Mouse (Mus musculus): ENCODE measurements around the gene Hoxb4. TPM values are rescaled to one million over a fixed set of nuclear protein-coding genes. Genes with fewer than 3 reads are reported as not detected.
A peak's percentile ranks its signal among the peaks of the same experiment; 100 is the strongest.

The Hoxb4 gene
- polyA plus RNA-seq, 1 experiment: 2.6 TPM

DNA sequence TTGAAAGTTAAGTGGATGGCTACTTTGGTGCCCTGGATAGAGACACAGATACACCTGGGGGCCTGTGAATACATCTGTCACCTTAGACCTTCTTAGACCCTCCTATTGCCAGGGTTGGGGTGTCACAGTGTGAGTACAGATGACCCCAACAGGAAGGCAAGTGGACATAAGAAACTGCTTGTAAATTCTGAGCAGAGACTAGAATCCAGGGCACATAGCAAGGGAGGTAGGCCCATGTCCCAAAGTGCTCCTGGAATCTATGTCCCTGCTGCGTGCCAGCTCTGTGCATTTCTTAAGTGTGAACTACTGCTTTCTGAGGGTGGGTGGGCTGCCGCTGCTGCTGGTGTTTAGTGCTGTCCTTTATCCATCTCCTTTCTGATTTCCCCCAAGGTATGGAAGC is 32.7 kb downstream of the Hoxb4 start:
- Histone ChIP-seq H3K4me3 (ENCODE audit: extremely low read depth, insufficient read depth, insufficient read length) (no peak overlapping the region), H3K27me3 (ENCODE audit: control insufficient read depth, insufficient read depth, low read length) (peaks cover 27% of the 10 kb centered on the region), H3K36me3 (ENCODE audit: control insufficient read depth, insufficient read depth, low read length) (no peaks in the 10 kb centered on the region), H3K27ac (ENCODE audit: insufficient read depth, low read length) (no peak overlapping the region), H3K4me1 (ENCODE audit: control insufficient read depth, insufficient read depth, insufficient read length) (peaks cover 5% of the 10 kb centered on the region)
- TF ChIP-seq POLR2A (IDR thresholded peaks at IDR 0.05; ENCODE audit: low read depth, low read length): no peak
- no peak for TF ChIP-seq CTCF (IDR thresholded peaks at IDR 0.05; ENCODE audit: extremely low read depth, insufficient read depth, insufficient read length, insufficient replicate concordance)
- no peak for DNase-seq (ENCODE audit: low read depth in 1 of 2, low spot score in 2 of 2)
- WGBS: 89% methylated on average over 2 of the region's 2 CpGs

DNA sequence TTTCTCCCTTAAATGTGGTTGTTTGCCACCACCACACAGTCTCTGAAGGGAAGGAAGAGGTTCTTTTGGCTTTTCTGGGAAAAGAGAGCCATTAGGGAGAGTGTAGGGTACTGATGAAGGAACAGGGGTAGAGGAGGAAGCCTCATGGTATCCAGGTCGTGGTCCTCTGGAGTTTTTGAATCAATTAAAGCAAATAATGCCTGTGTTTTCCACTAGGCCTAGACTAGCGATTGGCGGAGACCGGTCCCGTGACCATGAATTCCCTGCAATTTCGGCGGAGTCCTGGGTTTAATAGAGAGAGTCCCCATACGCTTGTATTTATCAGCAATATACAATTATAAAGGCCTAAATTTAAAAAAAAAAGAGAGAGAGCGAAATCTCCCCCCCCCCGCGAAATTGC is 33.2 kb downstream of the Hoxb4 start:
- Histone ChIP-seq H3K4me3 (ENCODE audit: extremely low read depth, insufficient read depth, insufficient read length) (no peak overlapping the region), H3K36me3 (ENCODE audit: control insufficient read depth, insufficient read depth, low read length) (no peaks in the 10 kb centered on the region), H3K4me1 (ENCODE audit: control insufficient read depth, insufficient read depth, insufficient read length) (peaks cover 5% of the 10 kb centered on the region), H3K27ac (ENCODE audit: insufficient read depth, low read length) (no peak overlapping the region), H3K27me3 (ENCODE audit: control insufficient read depth, insufficient read depth, low read length) (peaks cover 24% of the 10 kb centered on the region)
- WGBS: 53% methylated on average over 11 of the region's 11 CpGs
- DNase-seq (ENCODE audit: low read depth in 1 of 2, low spot score in 2 of 2): no peak
- no peak for TF ChIP-seq CTCF (IDR thresholded peaks at IDR 0.05; ENCODE audit: extremely low read depth, insufficient read depth, insufficient read length, insufficient replicate concordance)
- no peak for TF ChIP-seq POLR2A (IDR thresholded peaks at IDR 0.05; ENCODE audit: low read depth, low read length)

DNA sequence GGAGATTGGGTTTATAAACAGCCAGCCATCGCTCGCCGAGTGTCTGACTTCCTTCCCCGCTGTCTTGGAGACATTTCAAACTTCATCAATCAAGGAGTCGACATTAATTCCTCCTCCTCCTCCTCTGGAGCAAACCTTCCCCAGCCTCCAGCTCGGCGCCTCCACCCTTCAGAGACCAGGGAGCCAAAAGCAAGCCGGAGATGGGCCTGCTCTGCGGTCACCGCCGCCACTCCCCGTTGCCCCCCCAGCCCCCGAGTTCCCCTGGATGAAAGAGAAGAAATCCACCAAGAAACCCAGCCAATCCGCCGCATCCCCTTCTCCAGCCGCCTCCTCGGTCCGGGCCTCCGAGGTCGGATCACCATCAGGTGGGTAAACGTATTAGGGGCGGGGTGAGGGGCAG is 33.8 kb downstream of the Hoxb4 start:
- Histone ChIP-seq H3K4me1 (ENCODE audit: control insufficient read depth, insufficient read depth, insufficient read length) (peaks cover 5% of the 10 kb centered on the region), H3K27me3 (ENCODE audit: control insufficient read depth, insufficient read depth, low read length) (peaks cover 24% of the 10 kb centered on the region), H3K27ac (ENCODE audit: insufficient read depth, low read length) (peak overlapping the region; percentile 15; the same call in 1 of the 2 replicates), H3K36me3 (ENCODE audit: control insufficient read depth, insufficient read depth, low read length) (no peaks in the 10 kb centered on the region), H3K4me3 (ENCODE audit: extremely low read depth, insufficient read depth, insufficient read length) (peak overlapping the region; percentile 23)
- TF ChIP-seq CTCF (IDR thresholded peaks at IDR 0.05; ENCODE audit: extremely low read depth, insufficient read depth, insufficient read length, insufficient replicate concordance) (no peak), POLR2A (IDR thresholded peaks at IDR 0.05; ENCODE audit: low read depth, low read length) (no peak)
- DNase-seq (ENCODE audit: low read depth in 1 of 2, low spot score in 2 of 2): no peak
- WGBS: 6% methylated on average over 22 of the region's 22 CpGs

DNA sequence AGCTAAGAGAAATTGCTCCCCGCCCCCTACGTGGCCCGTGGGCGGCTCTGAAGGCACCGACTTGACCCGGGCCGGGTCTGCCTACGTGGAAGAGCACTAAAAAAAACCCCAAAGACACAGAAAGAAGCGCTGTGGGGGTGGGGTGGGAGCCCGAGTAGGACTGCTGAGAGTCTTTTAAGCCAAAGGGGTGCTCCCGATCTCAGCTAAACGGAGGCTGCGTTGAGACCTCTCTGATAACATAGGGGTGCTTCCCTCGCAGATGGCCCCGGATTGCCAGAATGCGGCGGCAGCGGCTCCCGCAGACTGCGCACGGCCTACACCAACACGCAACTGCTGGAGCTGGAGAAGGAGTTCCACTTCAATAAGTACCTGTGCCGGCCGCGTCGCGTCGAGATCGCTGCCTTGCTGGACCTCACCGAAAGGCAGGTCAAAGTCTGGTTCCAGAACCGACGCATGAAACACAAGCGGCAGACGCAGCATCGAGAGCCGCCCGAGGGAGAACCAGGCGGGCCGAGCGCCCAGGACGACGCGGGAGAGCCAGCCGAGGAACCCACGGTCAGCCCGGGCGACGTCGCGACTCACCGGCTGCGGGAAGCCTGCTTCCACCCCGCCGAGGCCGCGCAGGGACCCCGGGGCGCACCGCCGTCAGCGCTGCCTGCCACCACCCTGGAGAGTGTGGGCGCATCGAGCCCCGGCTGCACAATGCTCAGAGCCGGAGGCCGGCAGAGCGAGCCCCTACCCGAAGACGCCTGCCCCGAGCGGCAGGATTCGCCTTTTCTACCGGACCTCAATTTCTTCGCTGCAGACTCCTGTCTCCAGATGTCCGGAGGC is 34.8 kb downstream of the Hoxb4 start:
- TF ChIP-seq POLR2A (IDR thresholded peaks at IDR 0.05; ENCODE audit: low read depth, low read length): no peak
- TF ChIP-seq CTCF (IDR thresholded peaks at IDR 0.05; ENCODE audit: extremely low read depth, insufficient read depth, insufficient read length, insufficient replicate concordance): no peak
- 1% methylated on average over 74 of the region's 75 CpGs for WGBS
- peak overlapping the region; percentile 57 for H3K27ac ChIP-seq (ENCODE audit: insufficient read depth, low read length)
- H3K27me3 ChIP-seq (ENCODE audit: control insufficient read depth, insufficient read depth, low read length): peaks cover 24% of the 10 kb centered on the region
- peak overlapping the region; percentile 36 for H3K4me3 ChIP-seq (ENCODE audit: extremely low read depth, insufficient read depth, insufficient read length)
- no peak for DNase-seq (ENCODE audit: low read depth in 1 of 2, low spot score in 2 of 2)
- no peaks in the 10 kb centered on the region for H3K36me3 ChIP-seq (ENCODE audit: control insufficient read depth, insufficient read depth, low read length)
- peaks cover 5% of the 10 kb centered on the region for H3K4me1 ChIP-seq (ENCODE audit: control insufficient read depth, insufficient read depth, insufficient read length)

DNA sequence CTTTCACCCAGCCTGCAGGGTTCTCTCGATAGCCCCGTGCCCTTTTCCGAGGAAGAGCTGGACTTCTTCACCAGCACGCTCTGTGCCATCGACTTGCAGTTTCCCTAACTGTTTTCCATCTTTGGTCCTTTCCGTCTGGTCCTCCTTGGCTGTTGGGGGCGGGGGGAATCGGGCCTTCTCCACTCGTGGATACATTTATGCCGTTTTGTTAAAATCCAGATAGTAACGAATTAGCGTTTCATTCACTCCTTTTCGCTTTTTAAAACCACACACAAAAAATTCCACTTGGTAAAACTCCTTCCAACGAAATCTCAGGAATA is 35.4 kb downstream of the Hoxb4 start:
- Histone ChIP-seq H3K4me3 (ENCODE audit: extremely low read depth, insufficient read depth, insufficient read length) (peak overlapping the region; percentile 36), H3K4me1 (ENCODE audit: control insufficient read depth, insufficient read depth, insufficient read length) (peaks cover 5% of the 10 kb centered on the region), H3K27ac (ENCODE audit: insufficient read depth, low read length) (peak overlapping the region; percentile 57; the same call in 1 of the 2 replicates), H3K27me3 (ENCODE audit: control insufficient read depth, insufficient read depth, low read length) (peaks cover 24% of the 10 kb centered on the region), H3K36me3 (ENCODE audit: control insufficient read depth, insufficient read depth, low read length) (no peaks in the 10 kb centered on the region)
- TF ChIP-seq CTCF (IDR thresholded peaks at IDR 0.05; ENCODE audit: extremely low read depth, insufficient read depth, insufficient read length, insufficient replicate concordance) (no peak), POLR2A (IDR thresholded peaks at IDR 0.05; ENCODE audit: low read depth, low read length) (no peak)
- 21% methylated on average over 14 of the region's 14 CpGs for WGBS
- DNase-seq (ENCODE audit: low read depth in 1 of 2, low spot score in 2 of 2): no peak

DNA sequence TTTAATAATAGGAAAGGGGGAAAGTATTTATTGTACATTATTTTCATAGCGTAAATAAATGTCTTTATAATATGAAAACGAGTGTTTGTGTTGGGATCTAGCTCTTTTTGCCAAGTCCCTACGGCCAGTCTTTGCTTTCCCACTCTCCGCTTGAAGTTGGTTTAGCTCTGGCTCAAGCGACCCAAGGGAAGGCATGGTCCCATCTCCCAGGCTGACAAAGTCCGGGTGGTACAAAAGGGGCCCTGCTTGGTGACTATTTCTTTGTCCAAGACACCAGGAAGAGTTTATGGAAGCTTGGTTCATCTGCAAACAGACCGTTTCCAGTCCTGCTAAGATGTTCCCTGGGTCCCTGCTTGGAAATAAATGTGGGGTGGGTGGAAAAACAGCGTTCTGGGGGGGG is 35.9 kb downstream of the Hoxb4 start:
- Histone ChIP-seq H3K4me3 (ENCODE audit: extremely low read depth, insufficient read depth, insufficient read length) (no peak overlapping the region), H3K36me3 (ENCODE audit: control insufficient read depth, insufficient read depth, low read length) (no peaks in the 10 kb centered on the region), H3K27ac (ENCODE audit: insufficient read depth, low read length) (no peak overlapping the region; the same call in 1 of the 2 replicates), H3K4me1 (ENCODE audit: control insufficient read depth, insufficient read depth, insufficient read length) (peaks cover 5% of the 10 kb centered on the region), H3K27me3 (ENCODE audit: control insufficient read depth, insufficient read depth, low read length) (peaks cover 24% of the 10 kb centered on the region)
- WGBS: 70% methylated on average over 8 of the region's 8 CpGs
- no peak for TF ChIP-seq POLR2A (IDR thresholded peaks at IDR 0.05; ENCODE audit: low read depth, low read length)
- TF ChIP-seq CTCF (IDR thresholded peaks at IDR 0.05; ENCODE audit: extremely low read depth, insufficient read depth, insufficient read length, insufficient replicate concordance): no peak
- DNase-seq (ENCODE audit: low read depth in 1 of 2, low spot score in 2 of 2): no peak

DNA sequence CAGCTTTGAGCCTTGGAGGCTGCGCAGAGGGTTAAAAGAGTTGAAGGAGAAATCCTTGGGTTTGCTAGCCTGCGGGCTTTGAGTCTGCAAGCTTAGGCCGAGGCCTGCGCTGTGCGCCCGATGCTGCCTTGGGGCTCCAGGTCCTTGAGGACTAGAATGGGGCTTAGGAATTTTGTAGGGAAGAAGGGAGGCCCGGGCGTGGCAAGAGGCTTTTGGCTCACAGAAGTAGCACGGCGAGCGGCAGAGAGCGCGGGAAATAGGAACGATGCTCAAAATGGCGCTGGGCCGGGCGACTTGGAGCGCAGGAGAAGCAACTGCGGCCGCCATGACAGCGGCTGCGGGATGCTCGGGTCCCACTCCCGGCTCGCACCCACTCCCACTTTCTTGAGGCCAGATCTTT is 36.3 kb downstream of the Hoxb4 start:
- Histone ChIP-seq H3K4me3 (ENCODE audit: extremely low read depth, insufficient read depth, insufficient read length) (no peak overlapping the region), H3K4me1 (ENCODE audit: control insufficient read depth, insufficient read depth, insufficient read length) (peaks cover 5% of the 10 kb centered on the region), H3K36me3 (ENCODE audit: control insufficient read depth, insufficient read depth, low read length) (no peaks in the 10 kb centered on the region), H3K27ac (ENCODE audit: insufficient read depth, low read length) (peak overlapping the region; percentile 22; the same call in 1 of the 2 replicates), H3K27me3 (ENCODE audit: control insufficient read depth, insufficient read depth, low read length) (peaks cover 24% of the 10 kb centered on the region)
- no peak for DNase-seq (ENCODE audit: low read depth in 1 of 2, low spot score in 2 of 2)
- 22% methylated on average over 25 of the region's 25 CpGs for WGBS
- TF ChIP-seq CTCF (IDR thresholded peaks at IDR 0.05; ENCODE audit: extremely low read depth, insufficient read depth, insufficient read length, insufficient replicate concordance) (no peak), POLR2A (IDR thresholded peaks at IDR 0.05; ENCODE audit: low read depth, low read length) (no peak)

All from spleen, adult 2 months (tissue).